Mouse (Mus musculus): ENCODE results near the gene Kif14. TPM values are rescaled to one million over a fixed set of nuclear protein-coding genes. Genes with fewer than 3 reads are reported as not detected.
"Not testable (repeated sequence)": the region's sequence is repeated elsewhere in the genome, so short reads cannot be mapped to it uniquely, and the experiment has no call there.

Gene Kif14
- total and polyA plus RNA-seq, 3 experiments = 5.5 to 12.0 (median 7.8) TPM

- in situ Hi-C loops (cut with MboI; ENCODE audit: low pct_ligation_motif_present, low pct_unique_long_range_greater_than_20kb, low sequenced_read_pairs) (no loop called here), dilution Hi-C loops (cut with MboI; ENCODE audit: extremely low pct_ligation_motif_present, extremely low pct_unique_long_range_greater_than_20kb, low sequenced_read_pairs) (no loop called here)
- H3K36me3 ChIP-seq (replicated peaks in 1 of 2; ENCODE audit: control insufficient read depth in 1 of 2, insufficient read depth in 1 of 2, low read length in 1 of 2) = peaks cover 41 to 71% of the 10 kb centered on the region in 2 experiments
- H3K27ac ChIP-seq (ENCODE audit: insufficient read depth, low read depth) = no peak overlapping the region
- H3K9me3 ChIP-seq (replicated peaks; ENCODE audit: low read length) = peaks cover 7% of the 10 kb centered on the region
- TF ChIP-seq BHLHE40 (IDR thresholded peaks at IDR 0.05; ENCODE audit: low read depth, low read length) = no peak
- no peak for TF ChIP-seq IRF4 (IDR thresholded peaks at IDR 0.05; ENCODE audit: low read depth, low read length)
- TF ChIP-seq ZMIZ1 (IDR thresholded peaks at IDR 0.05; ENCODE audit: low read depth, low read length) = no peak
- no peak for TF ChIP-seq ELF1 (IDR thresholded peaks at IDR 0.05; ENCODE audit: low read depth, low read length)
- TF ChIP-seq JUN (IDR thresholded peaks at IDR 0.05; ENCODE audit: insufficient read depth, low read depth, low read length) = no peak
- TF ChIP-seq HCFC1 (IDR thresholded peaks at IDR 0.05; ENCODE audit: low read depth, low read length) = no peak
- no peak for TF ChIP-seq USF2 (conservative IDR thresholded peaks at IDR 0.05; ENCODE audit: low read depth, low read length)
- TF ChIP-seq MAZ (IDR thresholded peaks at IDR 0.05; ENCODE audit: low read depth, low read length) = no peak
- TF ChIP-seq POLR2A (IDR thresholded peaks at IDR 0.05; ENCODE audit: low read depth, low read length) = no peak
- no peak for TF ChIP-seq ZKSCAN1 (IDR thresholded peaks at IDR 0.05; ENCODE audit: borderline replicate concordance, low read depth, low read length)
- TF ChIP-seq MEF2A (IDR thresholded peaks at IDR 0.05; ENCODE audit: borderline replicate concordance, low read depth, low read length) = no peak
- H3K4me2 ChIP-seq (ENCODE audit: insufficient read depth, low read depth, poor library complexity, severe bottlenecking) = no peak overlapping the region
- no peak overlapping the region for H3K9ac ChIP-seq (ENCODE audit: insufficient read depth, low read depth)
- no peaks in the 10 kb centered on the region for H3K4me1 ChIP-seq (ENCODE audit: control insufficient read depth in 1 of 2, insufficient read depth in 2 of 2)
- DNase-seq (ENCODE audit: extremely low read depth) = no peak
- H3K27me3 ChIP-seq (replicated peaks) = no peaks in the 10 kb centered on the region
- no peaks in the 10 kb centered on the region for H3K79me2 ChIP-seq (replicated peaks; ENCODE audit: control insufficient read depth, extremely low read depth, insufficient read depth, poor library complexity, severe bottlenecking)
- no peak overlapping the region for H3K4me3 ChIP-seq (replicated peaks in 1 of 3; ENCODE audit: low read depth in 2 of 3, low read length in 2 of 3, poor library complexity in 1 of 3)
Observed at GRCm38 (mm10) chr1:136499317-136499716, 33.2 kb downstream of the Kif14 start.

GRCm38 (mm10) chr1:136502936-136503335 lies 36.8 kb downstream of the Kif14 start:
- H3K79me2 ChIP-seq (replicated peaks; ENCODE audit: control insufficient read depth, extremely low read depth, insufficient read depth, poor library complexity, severe bottlenecking) = no peaks in the 10 kb centered on the region
- in situ Hi-C loops (cut with MboI; ENCODE audit: low pct_ligation_motif_present, low pct_unique_long_range_greater_than_20kb, low sequenced_read_pairs) = no loop called here
- no peak overlapping the region for H3K4me3 ChIP-seq (replicated peaks in 1 of 3; ENCODE audit: low read depth in 2 of 3, low read length in 2 of 3, poor library complexity in 1 of 3)
- peaks cover 18 to 68% of the 10 kb centered on the region in 2 experiments for H3K36me3 ChIP-seq (replicated peaks in 1 of 2; ENCODE audit: control insufficient read depth in 1 of 2, insufficient read depth in 1 of 2, low read length in 1 of 2)
- H3K27me3 ChIP-seq (replicated peaks) = no peaks in the 10 kb centered on the region
- no peak overlapping the region for H3K4me2 ChIP-seq (ENCODE audit: insufficient read depth, low read depth, poor library complexity, severe bottlenecking)
- TF ChIP-seq ETS1 (conservative IDR thresholded peaks at IDR 0.05; ENCODE audit: low read depth, low read length) (no peak), POLR2A (IDR thresholded peaks at IDR 0.05; ENCODE audit: low read depth, low read length) (no peak), RAD21 (IDR thresholded peaks at IDR 0.05; ENCODE audit: low read depth, low read length) (no peak), MYC (IDR thresholded peaks at IDR 0.05; ENCODE audit: low read depth, low read length) (no peak), CHD1 (IDR thresholded peaks at IDR 0.05; ENCODE audit: low read depth, low read length) (no peak), TCF12 (IDR thresholded peaks at IDR 0.05; ENCODE audit: low read depth, low read length) (no peak), ZNF384 (IDR thresholded peaks at IDR 0.05; ENCODE audit: low read depth, low read length) (no peak), ZKSCAN1 (IDR thresholded peaks at IDR 0.05; ENCODE audit: borderline replicate concordance, low read depth, low read length) (no peak), KAT2A (IDR thresholded peaks at IDR 0.05; ENCODE audit: insufficient replicate concordance, low read length) (no peak), ZMIZ1 (IDR thresholded peaks at IDR 0.05; ENCODE audit: low read depth, low read length) (no peak)
- H3K4me1 ChIP-seq (ENCODE audit: control insufficient read depth in 1 of 2, insufficient read depth in 2 of 2) = no peaks in the 10 kb centered on the region
- dilution Hi-C loops (cut with MboI; ENCODE audit: extremely low pct_ligation_motif_present, extremely low pct_unique_long_range_greater_than_20kb, low sequenced_read_pairs) = no loop called here
- H3K9me3 ChIP-seq (replicated peaks; ENCODE audit: low read length) = peaks cover 7% of the 10 kb centered on the region
- DNase-seq (ENCODE audit: extremely low read depth) = no peak
- H3K27ac ChIP-seq (ENCODE audit: insufficient read depth, low read depth) = no peak overlapping the region
- H3K9ac ChIP-seq (ENCODE audit: insufficient read depth, low read depth) = no peak overlapping the region

GRCm38 (mm10) chr1:136506255-136506654 lies 40.1 kb downstream of the Kif14 start:
- H3K4me1 ChIP-seq (ENCODE audit: control insufficient read depth in 1 of 2, insufficient read depth in 2 of 2); in situ Hi-C loops (cut with MboI; ENCODE audit: low pct_ligation_motif_present, low pct_unique_long_range_greater_than_20kb, low sequenced_read_pairs); dilution Hi-C loops (cut with MboI; ENCODE audit: extremely low pct_ligation_motif_present, extremely low pct_unique_long_range_greater_than_20kb, low sequenced_read_pairs); DNase-seq (ENCODE audit: extremely low read depth); H3K27me3 ChIP-seq (replicated peaks); H3K79me2 ChIP-seq (replicated peaks; ENCODE audit: control insufficient read depth, extremely low read depth, insufficient read depth, poor library complexity, severe bottlenecking); H3K4me2 ChIP-seq (ENCODE audit: insufficient read depth, low read depth, poor library complexity, severe bottlenecking); H3K27ac ChIP-seq (ENCODE audit: insufficient read depth, low read depth); H3K9me3 ChIP-seq (replicated peaks; ENCODE audit: low read length); H3K9ac ChIP-seq (ENCODE audit: insufficient read depth, low read depth); H3K4me3 ChIP-seq (replicated peaks in 1 of 3; ENCODE audit: low read depth in 2 of 3, low read length in 2 of 3, poor library complexity in 1 of 3): not testable (repeated sequence)
- peaks cover 19 to 77% of the 10 kb centered on the region in 2 experiments for H3K36me3 ChIP-seq (replicated peaks in 1 of 2; ENCODE audit: control insufficient read depth in 1 of 2, insufficient read depth in 1 of 2, low read length in 1 of 2)
